Mouse (Mus musculus): Measurements from ENCODE around the gene Tbc1d10a.

Tbc1d10a gene

GRCm38 (mm10) chr11:4217914-4218629, 31.5 kb downstream of the Tbc1d10a start, which contains the start of gene Castor1:
Castor1 (plus strand) TSS chr11:4218225.
- peak; percentile 88 for DNase-seq

- DNase-seq: no peak
Measured at GRCm38 (mm10) chr11:4218637-4219036, 32.0 kb downstream of the Tbc1d10a start.

GRCm38 (mm10) chr11:4219317-4219751, 32.7 kb downstream of the Tbc1d10a start:
- DNase-seq: peak; percentile 80

GRCm38 (mm10) chr11:4219908-4220307, 33.3 kb downstream of the Tbc1d10a start:
- no peak for DNase-seq

GRCm38 (mm10) chr11:4220443-4221400, 34.1 kb downstream of the Tbc1d10a start:
- DNase-seq: peak; percentile 74

- DNase-seq: no peak
Measured at GRCm38 (mm10) chr11:4222046-4222950, 35.7 kb downstream of the Tbc1d10a start.

- no peak for DNase-seq
Measured at GRCm38 (mm10) chr11:4223393-4224188, 37.0 kb downstream of the Tbc1d10a start.

- DNase-seq: no peak
Measured at GRCm38 (mm10) chr11:4224223-4224622, 37.6 kb downstream of the Tbc1d10a start.

- no peak for DNase-seq
Measured at GRCm38 (mm10) chr11:4226569-4227325, 40.2 kb downstream of the Tbc1d10a start.

- no peak for DNase-seq
Measured at GRCm38 (mm10) chr11:4228463-4228862, 41.9 kb downstream of the Tbc1d10a start.

- no peak for DNase-seq
Measured at GRCm38 (mm10) chr11:4229841-4230240, 43.3 kb downstream of the Tbc1d10a start.

- no peak for DNase-seq
Measured at GRCm38 (mm10) chr11:4231435-4231834, 44.8 kb downstream of the Tbc1d10a start.

GRCm38 (mm10) chr11:4232644-4233043, 46.1 kb downstream of the Tbc1d10a start:
- DNase-seq: no peak

- no peak for DNase-seq
Measured at GRCm38 (mm10) chr11:4235052-4235655, 48.6 kb downstream of the Tbc1d10a start.

- DNase-seq: no peak
Measured at GRCm38 (mm10) chr11:4235665-4236545, 49.3 kb downstream of the Tbc1d10a start, which contains the start of gene Osm. Osm (plus strand) TSS chr11:4236420.

- no peak for DNase-seq
Measured at GRCm38 (mm10) chr11:4236546-4237067, 50.0 kb downstream of the Tbc1d10a start.

- DNase-seq: no peak
Measured at GRCm38 (mm10) chr11:4237389-4237912, 50.9 kb downstream of the Tbc1d10a start.

GRCm38 (mm10) chr11:4238167-4238566, 51.6 kb downstream of the Tbc1d10a start:
- DNase-seq: no peak

GRCm38 (mm10) chr11:4239691-4240090, 53.1 kb downstream of the Tbc1d10a start:
- no peak for DNase-seq
